Mouse (Mus musculus): ENCODE results near the gene Itpka.
A peak's percentile ranks its signal among the peaks of the same experiment; 100 is the strongest.
"Not testable (repeated sequence)": the region's sequence is repeated elsewhere in the genome, so short reads cannot be mapped to it uniquely, and the experiment has no call there.

Gene Itpka

DNA sequence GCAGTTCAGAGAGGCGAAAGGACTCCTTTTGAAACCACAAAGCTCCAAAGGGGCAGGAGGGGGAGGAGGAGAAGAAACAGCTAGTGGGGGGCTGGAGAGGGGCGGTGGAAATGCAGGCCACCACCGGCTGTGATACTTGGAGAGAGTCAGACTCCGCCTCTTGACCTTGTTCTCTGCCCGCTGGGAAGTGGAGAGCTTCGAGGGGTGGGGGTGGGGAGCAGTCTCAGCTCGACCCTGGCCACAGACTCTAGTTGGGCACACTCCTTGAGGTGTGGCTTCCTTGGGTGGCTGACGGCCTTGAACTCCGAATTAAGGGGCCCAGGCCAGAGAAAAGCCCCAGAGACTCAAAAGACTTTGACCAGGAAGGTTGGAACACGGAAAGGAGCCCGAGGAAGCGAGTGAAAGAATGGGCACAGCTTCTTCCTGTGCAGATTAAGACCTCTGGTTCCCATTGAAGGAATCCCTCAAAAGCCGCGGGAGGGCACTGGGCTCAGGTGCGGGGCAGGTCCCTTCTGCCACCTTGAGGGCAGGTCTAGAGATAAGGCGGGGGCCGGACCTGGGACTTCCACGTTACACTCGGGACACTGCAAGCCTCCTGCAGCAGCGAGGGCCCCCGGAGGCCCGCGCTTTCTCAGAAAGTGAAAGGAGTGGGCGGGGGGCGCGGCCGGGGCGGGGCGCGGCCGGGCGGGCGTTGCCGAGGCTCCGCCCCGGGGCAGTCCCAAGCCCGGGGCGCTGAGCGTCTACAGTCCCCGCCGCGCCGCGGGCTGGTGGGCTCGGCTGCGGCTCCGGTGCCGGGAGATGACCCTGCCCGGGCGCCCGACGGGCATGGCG, at the start of gene Itpka:
Gene Itpka, plus strand, starts transcription at position 757 of the 831 bp plus-strand sequence.
- peak; percentile 52 for DNase-seq (ENCODE audit: low spot score)

DNA sequence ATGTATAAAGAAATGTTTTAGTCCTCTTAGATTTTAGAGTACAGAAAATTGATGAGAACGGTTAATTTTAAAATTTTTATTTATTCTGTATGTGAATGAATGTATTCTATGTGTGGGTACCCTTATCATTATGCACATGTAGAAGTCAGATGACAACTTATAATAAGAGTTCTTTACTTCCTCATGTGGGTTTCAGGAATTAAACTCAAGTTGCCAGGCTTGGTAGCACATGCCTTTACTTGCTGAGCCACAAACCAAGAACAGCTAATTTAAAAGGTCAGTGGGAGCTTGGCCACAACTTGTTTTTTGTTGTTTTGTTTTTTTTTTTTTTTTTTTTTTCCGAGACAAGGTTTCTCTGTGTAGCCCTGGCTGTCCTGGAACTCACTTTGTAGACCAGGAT, 47.3 kb upstream of the Itpka start:
- DNase-seq (ENCODE audit: low spot score) = no peak

DNA sequence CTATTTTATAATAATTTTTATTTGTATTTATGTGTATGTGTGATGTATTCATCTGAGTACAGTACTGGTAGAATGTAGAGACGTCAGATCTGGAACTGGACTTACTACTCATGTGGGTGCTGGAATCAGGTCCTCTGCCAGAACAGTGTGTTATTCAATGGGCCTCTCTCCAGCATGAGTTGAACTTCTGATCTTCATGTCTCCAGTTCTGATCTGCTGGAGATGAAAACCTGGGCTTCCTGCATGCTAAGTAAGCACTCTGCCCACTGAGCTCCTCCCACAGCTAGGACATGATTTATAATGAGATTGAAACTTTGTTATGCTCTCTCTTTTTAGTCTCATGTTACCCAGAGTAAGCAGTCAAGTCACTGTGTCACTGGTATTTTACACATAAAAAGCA, 46.0 kb upstream of the Itpka start:
- no peak for DNase-seq (ENCODE audit: low spot score)

DNA sequence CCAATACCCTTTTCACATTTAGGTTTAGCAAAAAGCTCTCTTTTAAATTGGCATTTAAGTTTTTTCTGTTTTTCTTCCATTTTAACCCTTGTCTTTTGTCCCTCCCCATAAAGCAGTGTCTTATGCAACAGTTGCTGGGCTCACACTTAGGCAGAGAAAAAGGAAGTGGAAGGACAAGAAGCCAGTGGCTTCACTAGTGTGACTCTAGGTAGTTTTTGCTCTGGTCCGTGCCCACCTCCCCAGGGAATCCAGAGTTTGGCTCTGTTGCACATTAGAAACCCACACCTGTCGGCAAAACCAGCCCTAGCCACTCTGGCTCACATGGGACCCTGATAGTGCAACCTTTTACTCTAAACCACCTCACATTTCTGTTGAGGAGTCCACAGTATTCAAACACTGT, 43.7 kb upstream of the Itpka start:
- no peak for DNase-seq (ENCODE audit: low spot score)

DNA sequence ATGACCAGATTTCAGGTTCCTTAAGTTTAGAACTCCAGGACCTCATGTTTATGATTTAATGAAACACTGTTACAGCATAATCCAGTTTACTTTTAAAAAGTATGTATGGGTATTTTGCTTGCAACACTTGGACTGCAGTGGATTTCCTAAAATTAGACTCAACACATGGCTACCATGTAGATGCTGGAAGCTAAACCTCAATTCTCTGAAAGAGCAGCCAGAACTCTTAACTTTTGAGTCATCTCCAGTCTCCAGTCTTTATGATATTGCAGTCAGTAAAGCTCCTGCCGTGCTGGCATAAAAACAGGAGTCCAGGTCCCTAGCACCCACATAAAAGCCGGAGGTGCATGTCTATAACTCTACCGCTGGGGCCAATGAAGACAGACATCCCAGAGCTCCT, 42.2 kb upstream of the Itpka start:
- no peak for DNase-seq (ENCODE audit: low spot score)

DNA sequence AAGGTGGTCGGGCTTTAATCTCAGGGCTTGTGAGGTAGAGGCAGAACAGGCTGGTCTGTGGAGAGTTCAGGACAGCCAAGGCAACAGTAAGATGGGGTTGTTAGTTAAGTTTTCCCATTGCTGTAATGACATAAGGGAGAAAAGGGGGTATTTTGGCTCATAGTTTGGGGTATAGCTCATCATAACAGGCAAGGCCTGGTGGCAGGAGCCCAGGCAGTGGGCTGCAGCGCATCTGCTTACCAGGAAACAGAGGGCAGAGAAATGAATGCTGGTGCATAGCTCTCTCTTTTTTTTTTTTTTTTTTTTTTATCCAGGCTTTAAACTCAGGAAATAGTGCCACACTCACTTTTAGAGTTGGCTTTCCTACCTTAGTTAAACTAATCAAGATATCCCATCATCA, 39.0 kb upstream of the Itpka start:
- DNase-seq (ENCODE audit: low spot score) = peak; percentile 62

DNA sequence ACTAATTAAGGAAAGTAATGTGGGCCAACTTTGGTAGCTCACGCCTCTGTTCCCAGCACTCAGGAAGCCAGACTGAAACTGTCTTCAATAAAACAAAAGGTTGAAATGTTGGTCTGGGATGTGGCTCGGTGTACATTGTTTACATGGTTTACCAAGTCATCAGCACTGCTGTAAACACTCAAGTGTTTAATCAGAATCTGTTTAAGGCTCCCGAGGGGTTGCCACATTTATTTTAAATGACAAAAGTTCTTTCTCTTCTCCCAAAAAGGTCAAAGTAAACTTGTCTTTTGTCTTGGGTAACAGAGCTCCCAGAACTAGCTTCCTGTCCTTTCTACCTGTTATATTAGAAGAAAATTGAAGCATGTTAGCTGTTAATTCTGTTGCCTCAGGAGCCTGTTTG, 34.5 kb upstream of the Itpka start:
- no peak for DNase-seq (ENCODE audit: low spot score)

DNA sequence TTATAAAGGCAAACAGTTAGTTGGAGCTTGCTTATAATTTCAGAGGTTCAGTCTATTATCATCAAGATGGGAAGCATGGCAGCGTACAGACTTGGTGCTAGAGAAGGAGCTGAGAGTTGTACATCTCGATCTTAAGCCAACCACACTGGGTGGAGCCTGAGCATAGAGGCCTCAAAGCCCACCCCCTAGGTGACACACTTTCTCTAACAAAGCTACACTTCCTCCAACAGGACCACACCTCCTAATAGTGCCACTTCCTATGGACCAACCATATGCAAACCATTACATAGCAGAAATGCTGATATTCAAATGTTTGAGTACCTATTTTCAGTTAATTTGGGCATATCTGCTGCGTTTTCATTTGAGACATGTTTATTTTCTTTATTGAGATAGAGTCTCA, 32.1 kb upstream of the Itpka start:
- DNase-seq (ENCODE audit: low spot score) = no peak

DNA sequence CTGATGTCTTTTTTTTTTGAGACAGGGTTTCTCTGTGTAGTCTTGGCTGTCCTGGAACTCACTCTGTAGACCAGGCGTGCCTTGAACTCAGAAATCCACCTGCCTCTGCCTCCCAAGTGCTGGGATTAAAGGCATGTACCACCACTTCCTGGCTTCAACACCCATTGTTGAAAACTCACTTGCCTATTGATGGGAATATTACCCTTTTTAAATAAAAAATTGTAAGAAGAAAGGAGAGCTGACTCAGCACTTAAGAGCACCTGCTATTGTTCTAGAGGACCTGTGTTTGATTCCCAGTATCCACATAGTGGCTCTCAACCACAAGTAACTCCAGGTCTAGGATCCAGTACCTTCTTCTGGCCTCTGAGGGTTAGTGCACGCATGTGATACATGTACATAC, 26.3 kb upstream of the Itpka start:
- not testable (repeated sequence) for DNase-seq (ENCODE audit: low spot score)

DNA sequence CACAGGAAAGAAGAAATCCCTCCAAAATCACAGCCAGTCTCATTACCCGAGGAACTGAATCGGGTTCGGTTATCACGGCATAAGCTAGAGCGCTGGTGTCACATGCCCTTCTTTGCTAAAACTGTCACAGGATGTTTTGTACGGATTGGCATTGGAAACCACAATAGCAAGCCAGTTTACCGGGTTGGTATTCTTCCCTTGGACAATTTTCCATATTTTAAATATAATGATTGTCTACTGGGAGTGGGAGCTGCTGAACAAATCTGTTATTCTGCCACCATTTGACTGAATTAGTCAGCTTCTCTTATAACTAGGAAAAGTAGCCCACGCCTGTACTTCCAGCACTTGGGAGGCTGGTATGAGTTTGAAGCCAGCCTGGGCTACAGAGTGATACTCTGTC, 21.1 kb upstream of the Itpka start:
- DNase-seq (ENCODE audit: low spot score) = peak; percentile 53

DNA sequence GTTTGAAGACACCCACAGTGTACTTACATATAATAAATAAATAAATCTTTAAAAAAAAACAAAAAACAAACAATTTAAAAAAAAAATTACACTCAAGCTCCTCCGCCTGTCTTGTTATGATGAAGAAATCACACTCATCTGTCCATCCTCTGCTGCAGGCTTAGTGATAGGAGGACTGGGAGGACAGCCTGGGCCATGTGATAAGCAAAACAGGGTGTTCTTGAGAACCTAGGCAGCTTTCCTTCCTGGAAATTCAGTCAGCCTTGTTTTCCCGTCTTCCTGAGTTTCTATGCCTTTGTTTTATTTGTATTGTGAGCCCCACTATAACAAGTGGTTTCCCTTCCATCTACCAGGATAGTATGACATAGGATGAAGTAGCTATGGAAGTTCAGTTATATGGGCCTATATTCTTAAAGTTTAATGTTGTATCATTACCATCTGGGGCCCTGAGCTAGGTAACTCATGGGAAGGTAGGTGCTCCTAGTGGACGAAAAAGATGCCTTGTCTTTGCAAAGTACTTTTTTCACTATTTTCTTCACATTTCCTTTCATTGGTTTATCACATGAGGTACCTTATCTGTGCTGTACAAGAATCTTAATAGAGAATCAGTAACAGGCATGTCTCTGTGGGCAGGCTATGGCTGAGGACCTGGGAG, 14.2 kb upstream of the Itpka start:
- DNase-seq (ENCODE audit: low spot score) = no peak

DNA sequence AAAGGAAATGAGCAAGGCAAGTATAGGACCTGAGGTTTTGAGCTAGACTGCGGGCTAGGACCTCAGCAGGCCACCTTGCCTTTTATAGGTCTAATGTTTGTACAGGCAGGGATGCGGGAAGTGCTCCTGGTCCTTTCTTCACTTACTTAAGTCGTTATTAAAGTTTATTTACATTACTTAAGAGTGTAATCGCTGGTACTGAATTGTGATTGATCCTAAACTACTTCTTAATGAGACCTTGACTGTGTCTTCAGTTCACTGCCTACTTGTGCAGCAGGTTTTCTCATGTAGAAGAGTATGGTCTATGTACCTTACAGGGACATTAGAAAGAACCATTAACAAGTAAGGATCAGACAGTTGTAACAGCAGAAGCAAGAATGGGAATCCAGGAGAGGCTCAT, 11.4 kb upstream of the Itpka start:
- DNase-seq (ENCODE audit: low spot score) = no peak

DNA sequence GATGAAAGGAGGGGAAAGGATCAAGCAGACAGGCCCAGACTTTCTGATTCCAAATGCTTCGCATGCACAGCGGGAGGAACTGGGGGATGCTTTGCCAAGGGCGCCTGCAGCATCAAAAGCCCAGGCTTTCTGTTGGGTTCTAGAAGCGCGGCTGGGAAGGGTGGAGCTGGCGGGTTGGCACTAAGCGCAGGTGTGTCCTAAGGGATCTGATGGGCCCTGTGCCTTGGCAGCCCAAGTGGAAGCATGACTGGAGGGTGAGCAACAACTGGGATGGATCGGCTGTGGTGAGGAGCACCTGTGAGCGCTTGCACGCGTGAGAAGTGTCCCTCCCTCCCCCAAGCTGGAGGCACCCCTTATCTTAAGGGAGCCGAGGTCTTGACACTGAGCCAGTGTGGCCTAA, 5.0 kb upstream of the Itpka start:
- no peak for DNase-seq (ENCODE audit: low spot score)

DNA sequence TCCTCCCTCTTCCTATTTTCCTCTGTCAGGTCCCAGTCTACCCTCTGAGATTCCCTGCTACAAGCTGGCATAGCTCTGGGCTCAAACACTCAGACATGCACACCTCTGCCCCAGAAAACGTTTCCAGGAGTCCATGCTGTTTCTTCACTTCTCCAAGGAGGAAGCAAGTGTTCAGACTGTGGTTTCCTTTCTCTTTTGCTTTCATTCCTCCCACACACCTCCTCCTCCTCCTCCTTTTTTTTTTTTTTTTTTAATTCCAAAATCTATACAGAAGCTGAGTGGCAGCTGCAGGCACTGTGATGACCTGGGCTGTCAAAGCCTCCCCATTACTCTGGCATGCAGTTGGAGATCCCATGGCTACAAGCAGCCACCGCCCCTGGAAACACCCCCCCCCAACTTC, 1.6 kb upstream of the Itpka start:
- no peak for DNase-seq (ENCODE audit: low spot score)

DNA sequence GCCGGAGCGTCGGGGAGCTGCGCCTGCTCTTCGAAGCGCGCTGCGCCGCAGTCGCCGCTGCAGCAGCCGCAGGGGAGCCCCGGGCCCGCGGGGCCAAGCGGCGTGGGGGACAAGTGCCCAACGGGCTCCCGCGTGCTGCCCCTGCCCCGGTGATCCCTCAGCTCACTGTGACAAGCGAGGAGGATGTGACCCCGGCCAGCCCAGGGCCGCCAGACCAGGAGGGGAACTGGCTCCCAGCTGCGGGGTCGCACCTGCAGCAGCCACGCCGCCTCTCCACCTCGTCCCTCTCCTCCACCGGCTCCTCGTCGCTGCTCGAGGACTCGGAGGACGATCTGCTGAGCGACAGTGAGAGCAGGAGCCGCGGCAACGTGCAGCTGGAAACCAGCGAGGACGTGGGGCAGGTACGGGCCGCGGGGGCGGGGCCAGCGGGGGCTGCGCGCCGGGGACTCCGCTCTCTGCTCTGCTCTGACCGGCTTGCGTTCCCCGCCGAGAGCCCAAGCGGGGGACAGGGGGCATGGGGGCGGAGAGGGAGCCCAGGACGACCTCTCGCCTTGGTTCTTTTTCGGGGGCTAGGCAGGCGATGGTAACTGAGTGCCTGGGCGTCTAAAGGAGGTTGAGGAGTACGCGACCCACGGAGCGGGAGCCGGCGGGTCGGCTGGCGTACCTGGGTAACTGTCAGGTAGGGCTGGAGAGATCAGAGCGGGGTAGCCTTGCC, 481 bp downstream of the Itpka start:
- DNase-seq (ENCODE audit: low spot score) = no peak

DNA sequence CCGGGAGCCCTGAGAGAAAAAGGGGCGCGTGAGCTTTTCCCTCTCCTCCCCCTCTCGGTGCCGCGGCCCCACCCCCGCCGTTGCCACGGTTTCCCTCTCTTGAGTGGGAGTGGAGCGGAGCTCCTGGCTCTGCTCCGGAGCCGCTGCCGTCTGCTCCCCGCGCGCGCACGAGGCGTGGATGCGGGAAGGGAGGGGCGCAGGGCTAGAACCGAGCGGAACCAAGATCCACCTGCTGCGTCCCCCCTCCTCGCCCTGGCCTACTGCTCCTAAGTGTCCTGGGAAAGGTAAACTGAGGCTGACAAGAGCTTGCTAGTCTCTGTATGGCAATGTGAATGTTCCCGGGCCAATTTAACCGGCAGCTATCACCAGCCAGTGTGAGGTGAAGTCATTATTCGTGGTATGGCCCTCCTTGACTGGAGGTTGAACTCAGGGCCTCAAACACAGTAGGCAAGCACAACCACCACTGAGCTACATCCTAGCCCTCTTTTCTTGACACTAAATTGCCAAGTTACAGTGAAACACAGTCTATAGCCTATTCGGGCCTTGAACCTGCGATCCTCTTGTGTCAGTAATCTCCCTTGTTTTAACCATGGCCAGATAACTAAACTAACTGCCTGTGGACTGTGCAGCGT, 1.2 kb downstream of the Itpka start:
- DNase-seq (ENCODE audit: low spot score) = peak; percentile 72

DNA sequence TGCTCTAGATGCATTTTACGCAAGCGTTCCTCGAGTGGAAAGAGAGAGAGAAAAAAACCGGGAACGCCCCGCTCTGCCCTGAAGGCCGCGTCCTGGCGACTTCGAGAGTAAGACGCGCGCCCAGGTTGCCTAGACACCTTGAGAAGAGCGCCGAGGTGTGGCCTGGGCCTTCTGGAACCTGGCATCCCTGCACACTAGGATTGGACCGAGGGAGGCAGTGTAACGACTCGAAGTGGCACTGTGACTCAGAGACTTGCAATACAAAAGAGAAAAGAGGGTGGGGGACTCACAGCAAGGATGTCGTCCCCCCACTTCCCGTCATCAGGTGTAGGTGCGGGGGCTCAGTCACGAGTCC, 1.6 kb downstream of the Itpka start:
- no peak for DNase-seq (ENCODE audit: low spot score)

DNA sequence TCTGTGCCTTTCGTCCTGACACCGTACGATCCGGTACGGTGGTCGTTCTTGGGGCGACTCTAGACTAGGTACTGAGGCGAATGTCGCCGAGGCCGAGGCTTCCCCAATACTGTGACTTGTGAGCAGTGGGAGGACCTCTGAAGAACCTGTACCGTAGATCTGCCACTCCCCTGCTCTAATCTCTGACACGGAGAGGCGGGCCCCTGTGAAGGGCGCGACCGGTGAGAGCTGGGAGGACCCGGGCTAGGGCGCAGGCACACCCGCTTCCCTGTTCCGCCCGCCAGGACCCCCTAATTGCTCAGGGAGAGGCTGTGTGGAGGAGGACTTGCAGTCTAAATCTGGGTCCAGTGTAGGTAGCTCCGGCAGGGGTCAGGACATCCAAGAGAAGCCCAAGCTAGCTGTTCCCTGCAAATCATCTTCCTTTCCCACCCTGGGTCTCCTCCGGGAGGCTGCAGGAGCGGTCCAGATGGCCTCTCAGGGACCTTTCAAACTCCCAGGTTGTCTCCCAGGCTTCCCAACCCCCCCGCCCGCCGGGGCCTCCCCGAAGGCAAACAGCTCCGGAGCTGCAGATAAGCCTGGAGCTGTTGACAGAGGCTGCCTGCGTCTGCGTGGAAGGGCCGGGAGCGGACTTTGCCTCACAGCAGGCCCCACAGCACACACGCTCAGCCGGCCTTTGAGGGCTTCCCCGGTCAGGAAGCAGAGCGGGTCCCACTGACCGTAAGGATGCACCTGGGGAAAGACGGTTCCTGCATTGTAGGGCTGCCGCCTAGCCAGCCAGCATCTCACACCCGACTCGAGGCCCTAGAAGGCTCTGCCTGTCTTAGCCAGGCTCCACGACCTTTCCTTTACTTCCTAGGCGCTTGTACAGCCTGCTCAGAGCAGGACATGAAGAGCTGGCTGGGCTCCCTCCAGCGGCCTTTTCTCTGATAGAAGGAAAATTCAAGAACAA, 2.3 kb downstream of the Itpka start:
- DNase-seq (ENCODE audit: low spot score) = no peak

DNA sequence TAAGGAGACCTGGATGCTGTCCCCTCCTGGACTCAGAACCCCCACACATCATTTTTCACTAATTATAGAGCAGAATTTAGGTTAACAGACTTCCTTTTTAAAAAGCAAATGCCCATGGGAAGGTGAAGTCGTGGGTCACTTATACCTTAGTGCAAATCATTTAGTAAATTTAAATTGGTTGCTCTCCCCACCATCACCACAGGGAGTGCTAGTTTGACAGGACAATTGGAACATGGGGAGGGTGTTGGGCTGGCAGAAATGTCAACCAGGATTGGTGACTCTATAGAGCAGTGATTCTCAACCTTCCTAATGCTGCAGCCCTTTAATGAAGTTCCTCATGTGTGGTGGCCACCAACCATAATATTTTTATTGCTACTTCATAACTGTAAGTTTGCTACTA, 3.1 kb downstream of the Itpka start:
- no peak for DNase-seq (ENCODE audit: low spot score)

DNA sequence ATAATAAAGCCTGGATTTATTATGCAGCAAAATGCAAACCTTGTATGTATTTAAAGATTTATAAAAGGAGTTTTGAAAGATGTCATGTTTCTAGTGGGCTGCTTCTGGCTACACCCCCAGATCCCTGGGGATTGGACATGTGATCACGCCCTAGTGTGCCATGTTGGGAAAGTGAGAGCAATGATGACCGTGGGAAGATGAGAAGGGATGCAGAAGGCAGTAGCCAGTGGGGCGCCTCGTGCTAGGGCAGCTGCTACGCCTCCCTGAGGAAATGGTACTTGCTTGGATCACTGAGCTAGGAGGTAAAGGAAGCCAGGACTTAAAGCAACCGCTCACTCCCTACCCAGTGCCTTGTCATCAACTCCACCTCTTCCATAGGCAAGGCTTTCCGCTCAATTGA, 5.4 kb downstream of the Itpka start:
- DNase-seq (ENCODE audit: low spot score) = no peak

DNA sequence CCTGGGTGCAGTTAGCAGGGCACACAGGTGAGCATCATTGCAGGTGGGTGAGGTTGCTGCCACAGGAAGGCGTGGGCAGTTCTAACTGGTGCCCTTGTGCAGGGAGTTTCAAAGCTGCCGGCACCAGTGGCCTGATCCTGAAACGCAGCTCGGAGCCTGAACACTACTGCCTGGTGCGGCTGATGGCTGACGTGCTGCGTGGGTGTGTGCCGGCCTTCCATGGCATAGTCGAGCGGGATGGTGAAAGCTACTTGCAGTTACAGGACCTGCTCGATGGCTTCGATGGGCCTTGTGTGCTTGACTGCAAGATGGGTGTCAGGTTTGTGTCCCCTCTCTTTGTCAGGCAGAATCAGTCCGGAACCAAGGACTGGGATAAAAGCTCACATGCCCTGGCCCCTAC, 7.1 kb downstream of the Itpka start:
- no peak for DNase-seq (ENCODE audit: low spot score)

Data from layer of hippocampus, adult 11-12 months (tissue).